Mouse (Mus musculus): ENCODE results near the gene Zfp341. TPM values are rescaled to one million over a fixed set of nuclear protein-coding genes. Genes with fewer than 3 reads are reported as not detected.

Zfp341 gene
- polyA plus RNA-seq, 1 experiment from 2014 or later: 1.0 TPM

DNA sequence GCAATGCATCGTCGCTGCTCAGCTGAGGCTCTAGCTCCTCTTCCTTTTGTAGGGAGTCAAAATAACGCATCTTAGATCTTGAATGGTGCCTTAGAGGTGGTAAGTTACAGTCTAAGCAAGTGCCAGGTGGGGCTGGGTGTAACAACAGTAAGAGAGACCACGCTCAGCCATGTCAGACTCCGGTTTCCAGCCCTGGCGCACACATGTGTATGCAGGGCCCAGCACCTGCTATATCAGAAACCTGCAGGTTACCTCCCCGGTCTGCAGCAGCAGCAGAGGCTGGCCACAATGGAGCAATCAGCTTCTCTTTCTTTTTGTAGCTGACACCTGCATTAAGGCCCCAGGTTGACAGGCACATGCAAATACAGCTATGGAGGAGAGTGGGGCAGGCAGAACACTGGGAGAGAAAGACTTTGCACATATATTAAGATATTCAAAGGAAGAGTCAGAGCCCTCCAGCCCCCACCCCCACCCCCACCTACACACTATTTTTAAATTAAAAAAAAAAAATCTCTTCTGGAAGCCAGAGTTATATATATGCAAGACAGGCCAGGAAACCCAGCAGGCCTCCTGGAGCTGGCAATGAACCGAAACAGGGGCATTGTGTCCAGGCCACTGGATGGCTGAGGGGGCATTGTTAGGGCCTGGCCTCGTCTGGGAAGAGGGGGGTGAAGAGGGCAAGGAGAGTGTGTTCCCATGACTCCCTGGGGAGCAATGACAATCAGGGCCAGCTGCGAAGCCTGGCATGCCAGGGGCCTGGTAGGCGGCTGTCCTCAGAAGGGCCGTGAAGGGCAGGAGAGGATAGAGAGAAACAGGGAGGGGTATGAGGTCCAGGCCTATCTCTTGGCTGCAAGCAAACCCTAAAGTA lies 36.0 kb upstream of the Zfp341 start:
- H3K9ac ChIP-seq: no peak overlapping the region
- 57% methylated on average over 12 of the region's 12 CpGs for WGBS

DNA sequence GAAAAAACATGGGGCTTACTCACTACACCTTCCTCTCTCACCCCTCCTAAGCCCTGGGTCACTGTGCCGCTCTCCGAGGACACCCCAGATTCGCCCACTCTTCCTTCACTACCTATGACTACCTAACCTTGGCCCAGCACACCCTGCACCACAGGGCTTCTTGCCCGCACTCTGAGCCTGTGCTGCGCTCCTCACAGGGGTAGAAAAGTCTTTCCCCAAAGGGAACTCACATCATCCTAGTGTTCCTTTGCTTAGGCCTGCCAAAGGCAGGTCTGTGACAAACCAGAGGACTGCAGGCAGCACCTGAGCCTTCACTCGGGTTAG lies 35.4 kb upstream of the Zfp341 start:
- H3K4me2 ChIP-seq: no peak overlapping the region
- H3K9ac ChIP-seq: no peak overlapping the region
- no peaks in the 10 kb centered on the region for H3K9me3 ChIP-seq (ENCODE audit: low read depth, low read length)
- no peaks in the 10 kb centered on the region for H3K36me3 ChIP-seq (ENCODE audit: insufficient read depth)
- no peak overlapping the region for H3K4me3 ChIP-seq (ENCODE audit: low read depth, low read length)
- 83% methylated on average over 6 of the region's 6 CpGs for WGBS
- ATAC-seq (ENCODE audit: insufficient read depth) (no peak), DNase-seq (no peak)
- H3K4me1 ChIP-seq (ENCODE audit: insufficient read depth): no peaks in the 10 kb centered on the region
- TF ChIP-seq CTCF (IDR thresholded peaks at IDR 0.05; ENCODE audit: low read depth): no peak
- no peak overlapping the region for H3K27ac ChIP-seq (ENCODE audit: low read depth)
- no peaks in the 10 kb centered on the region for H3K27me3 ChIP-seq (ENCODE audit: insufficient read depth, low read length)

More for the DNA sequence above, 36.0 kb upstream of the Zfp341 start:
- Histone ChIP-seq H3K4me2 (no peak overlapping the region), H3K4me3 (ENCODE audit: low read depth, low read length) (no peak overlapping the region), H3K9me3 (ENCODE audit: low read depth, low read length) (no peaks in the 10 kb centered on the region), H3K27me3 (ENCODE audit: insufficient read depth, low read length) (no peaks in the 10 kb centered on the region), H3K36me3 (ENCODE audit: insufficient read depth) (no peaks in the 10 kb centered on the region), H3K4me1 (ENCODE audit: insufficient read depth) (no peaks in the 10 kb centered on the region), H3K27ac (ENCODE audit: low read depth) (no peak overlapping the region)
- no peak for ATAC-seq (ENCODE audit: insufficient read depth)
- TF ChIP-seq CTCF (IDR thresholded peaks at IDR 0.05; ENCODE audit: low read depth): no peak
- no peak for DNase-seq

DNA sequence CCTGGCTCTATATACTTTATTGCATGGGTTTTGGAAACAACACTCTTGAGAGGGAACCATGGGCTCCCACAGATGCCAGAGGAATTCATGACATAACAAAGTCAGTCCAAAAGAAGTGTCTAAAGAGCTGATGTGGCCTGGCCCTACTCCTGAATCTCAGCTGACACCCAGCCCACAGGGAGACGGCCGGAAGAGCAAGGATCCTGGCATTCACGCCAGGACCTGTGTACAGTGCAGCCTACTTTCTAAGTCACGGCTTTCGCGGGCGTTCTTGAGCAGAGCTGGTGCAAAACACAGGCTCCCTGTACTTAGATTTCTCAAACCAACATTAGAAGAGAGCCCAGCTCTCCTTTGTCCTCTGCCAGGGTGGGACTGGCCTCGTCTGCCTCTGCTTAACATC lies 32.5 kb upstream of the Zfp341 start:
- no peaks in the 10 kb centered on the region for H3K27me3 ChIP-seq (ENCODE audit: insufficient read depth, low read length)
- no peak overlapping the region for H3K27ac ChIP-seq (ENCODE audit: low read depth)
- WGBS: 68% methylated on average over 8 of the region's 8 CpGs
- ATAC-seq (ENCODE audit: insufficient read depth) (no peak), DNase-seq (no peak)
- peaks cover 5% of the 10 kb centered on the region; the same call in 1 of the 2 replicates for H3K4me1 ChIP-seq (ENCODE audit: insufficient read depth)
- TF ChIP-seq CTCF (IDR thresholded peaks at IDR 0.05; ENCODE audit: low read depth): no peak
- H3K9ac ChIP-seq: no peak overlapping the region
- H3K4me3 ChIP-seq (ENCODE audit: low read depth, low read length): no peak overlapping the region
- H3K9me3 ChIP-seq (ENCODE audit: low read depth, low read length): no peaks in the 10 kb centered on the region
- no peak overlapping the region for H3K4me2 ChIP-seq
- no peaks in the 10 kb centered on the region for H3K36me3 ChIP-seq (ENCODE audit: insufficient read depth)

DNA sequence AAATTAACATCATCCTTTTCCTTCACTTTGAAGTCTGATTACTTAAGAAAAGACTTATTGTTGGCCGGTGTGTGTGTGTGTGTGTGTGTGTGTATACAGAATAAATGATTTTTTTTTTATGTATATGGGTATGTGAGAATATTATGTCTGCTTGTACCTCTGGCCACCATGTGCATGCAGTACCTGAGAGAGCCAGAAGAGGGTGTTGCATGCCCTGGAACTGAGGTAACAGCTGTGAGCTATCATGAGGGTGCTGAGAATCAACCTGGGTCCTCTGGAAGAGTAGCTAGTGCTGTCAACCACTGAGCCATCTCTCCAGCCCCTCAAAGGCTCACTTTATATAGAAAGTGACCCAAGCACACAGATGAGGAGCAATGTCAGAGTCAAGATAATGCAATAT lies 31.7 kb upstream of the Zfp341 start:
- H3K9me3 ChIP-seq (ENCODE audit: low read depth, low read length): no peaks in the 10 kb centered on the region
- ATAC-seq (ENCODE audit: insufficient read depth): no peak
- TF ChIP-seq CTCF (IDR thresholded peaks at IDR 0.05; ENCODE audit: low read depth): peak; percentile 37
- H3K27ac ChIP-seq (ENCODE audit: low read depth): no peak overlapping the region
- H3K36me3 ChIP-seq (ENCODE audit: insufficient read depth): no peaks in the 10 kb centered on the region
- no peak overlapping the region for H3K4me2 ChIP-seq
- no peak overlapping the region for H3K4me3 ChIP-seq (ENCODE audit: low read depth, low read length)
- DNase-seq: no peak
- no peaks in the 10 kb centered on the region for H3K27me3 ChIP-seq (ENCODE audit: insufficient read depth, low read length)
- no peak overlapping the region for H3K9ac ChIP-seq
- 91% methylated on average over 1 of the region's 1 CpGs for WGBS
- H3K4me1 ChIP-seq (ENCODE audit: insufficient read depth): peaks cover 5% of the 10 kb centered on the region; the same call in 1 of the 2 replicates

DNA sequence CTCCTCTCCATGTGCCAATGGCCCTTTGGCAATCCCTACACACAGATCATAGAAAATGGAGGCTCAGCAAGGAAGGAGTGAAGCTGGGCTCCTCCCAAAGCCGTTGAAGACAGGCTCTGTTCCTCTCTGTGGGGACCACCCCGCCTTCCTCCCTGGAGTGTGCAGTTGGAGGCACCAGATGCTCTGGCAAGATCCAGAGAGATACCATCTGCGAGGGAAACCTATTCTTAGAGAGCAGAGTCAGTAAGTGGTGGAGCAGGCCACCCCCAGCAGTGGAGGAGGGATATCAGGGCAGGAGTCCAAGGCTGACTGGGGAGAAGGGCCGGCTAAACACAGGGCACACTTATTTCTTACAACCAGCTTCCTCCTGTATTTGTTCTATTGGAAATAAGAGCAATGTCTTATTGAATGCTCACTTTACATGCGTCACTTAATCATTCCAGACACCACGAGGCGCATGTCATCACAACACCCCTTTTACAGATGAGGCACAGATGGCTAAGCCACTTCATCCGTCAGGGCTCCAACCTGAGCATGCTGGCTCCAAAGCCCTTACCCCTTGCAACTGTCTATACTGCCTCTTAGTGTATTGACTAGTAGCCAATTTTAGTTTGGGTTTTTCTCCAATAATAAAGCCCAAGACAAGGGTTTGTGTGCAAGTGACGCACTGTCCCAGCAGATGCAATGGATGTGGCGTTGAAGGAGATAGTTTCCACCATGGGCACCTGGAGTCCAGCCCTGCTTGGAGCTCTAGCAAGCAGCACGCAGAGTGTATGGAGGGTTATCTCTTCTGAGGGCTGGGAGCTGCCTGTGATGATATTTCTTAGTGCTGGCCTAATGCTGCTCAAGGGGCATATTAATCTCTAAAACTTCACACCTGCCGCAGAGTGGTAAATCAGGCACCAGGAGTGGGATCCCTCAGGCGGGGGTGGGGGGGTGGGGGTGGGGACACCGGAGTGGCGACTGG lies 28.9 kb upstream of the Zfp341 start:
- 48% methylated on average over 15 of the region's 15 CpGs for WGBS
- no peak overlapping the region for H3K9ac ChIP-seq
- no peak overlapping the region for H3K4me3 ChIP-seq (ENCODE audit: low read depth, low read length)
- no peak overlapping the region for H3K4me2 ChIP-seq
- H3K27ac ChIP-seq (ENCODE audit: low read depth): no peak overlapping the region
- no peak for TF ChIP-seq CTCF (IDR thresholded peaks at IDR 0.05; ENCODE audit: low read depth)
- peak; percentile 59 for DNase-seq
- no peaks in the 10 kb centered on the region for H3K27me3 ChIP-seq (ENCODE audit: insufficient read depth, low read length)
- no peaks in the 10 kb centered on the region for H3K9me3 ChIP-seq (ENCODE audit: low read depth, low read length)
- peaks cover 5% of the 10 kb centered on the region; the same call in 1 of the 2 replicates for H3K4me1 ChIP-seq (ENCODE audit: insufficient read depth)
- 0 out of 2 replicates have a peak, but pooled peaks cover 6% of the 10 kb centered on the region for H3K36me3 ChIP-seq (ENCODE audit: insufficient read depth)
- peak; percentile 78; the same call in 1 of the 2 replicates for ATAC-seq (ENCODE audit: insufficient read depth)

DNA sequence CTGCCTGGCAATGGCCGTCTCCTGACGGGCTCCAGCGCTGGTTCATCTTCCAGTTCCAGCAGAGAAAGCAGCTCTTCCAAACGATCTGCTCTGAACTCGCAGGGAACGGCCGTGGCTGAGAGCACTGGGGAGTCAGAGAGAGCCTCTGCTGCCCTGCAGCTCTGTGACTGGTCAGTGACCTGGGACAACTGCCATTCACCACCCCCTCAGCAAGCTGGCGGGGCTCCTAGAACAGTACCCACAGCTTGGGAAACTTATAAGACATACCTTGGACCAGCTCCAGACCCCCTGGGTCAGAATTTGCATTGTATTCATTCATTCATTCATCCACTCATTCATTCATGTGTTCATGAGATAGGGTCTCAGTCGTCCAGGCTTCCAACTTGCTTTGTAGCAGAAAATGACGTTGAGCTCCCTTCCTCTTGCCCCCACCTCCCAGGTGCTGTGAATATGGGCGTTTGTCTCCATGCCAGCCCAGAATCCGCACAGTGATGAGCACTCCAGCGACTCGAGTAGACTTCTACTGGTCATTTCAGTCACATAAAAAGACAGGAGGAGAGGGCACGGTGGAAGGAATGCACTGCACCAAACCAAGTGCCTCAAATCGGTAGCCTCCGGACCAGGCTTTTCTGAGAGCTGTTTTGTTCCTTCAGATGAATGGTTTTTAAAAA lies 28.0 kb upstream of the Zfp341 start:
- DNase-seq: no peak
- Histone ChIP-seq H3K36me3 (ENCODE audit: insufficient read depth) (0 out of 2 replicates have a peak, but pooled peaks cover 6% of the 10 kb centered on the region), H3K9ac (no peak overlapping the region), H3K4me1 (ENCODE audit: insufficient read depth) (peaks cover 5% of the 10 kb centered on the region; the same call in 1 of the 2 replicates), H3K27ac (ENCODE audit: low read depth) (no peak overlapping the region), H3K4me3 (ENCODE audit: low read depth, low read length) (no peak overlapping the region), H3K9me3 (ENCODE audit: low read depth, low read length) (no peaks in the 10 kb centered on the region), H3K27me3 (ENCODE audit: insufficient read depth, low read length) (no peaks in the 10 kb centered on the region), H3K4me2 (no peak overlapping the region)
- ATAC-seq (ENCODE audit: insufficient read depth): no peak
- no peak for TF ChIP-seq CTCF (IDR thresholded peaks at IDR 0.05; ENCODE audit: low read depth)
- 62% methylated on average over 17 of the region's 17 CpGs for WGBS
